Mouse (Mus musculus) G1E (cell line): ENCODE measurements at regions not wholly inside any gene's neighbourhood (a gene's known extent, or its start where the extent isn't known, plus 50 kb on each side); places are given as distances from the start of the nearest gene placed in this dataset.

ENCODE experiments used
- CTCF ChIP-seq: IDR thresholded peaks from 2 replicates; pipeline ENCODE4 v1.5.1; 2012; ENCODE audit warnings: low read depth, low read length, inconsistent platforms, mixed read lengths
- GATA1 ChIP-seq: IDR thresholded peaks from 2 replicates; pipeline ENCODE4 v1.6.1; 2012; ENCODE audit warnings: borderline replicate concordance, low read length, inconsistent platforms, mixed read lengths

DNA sequence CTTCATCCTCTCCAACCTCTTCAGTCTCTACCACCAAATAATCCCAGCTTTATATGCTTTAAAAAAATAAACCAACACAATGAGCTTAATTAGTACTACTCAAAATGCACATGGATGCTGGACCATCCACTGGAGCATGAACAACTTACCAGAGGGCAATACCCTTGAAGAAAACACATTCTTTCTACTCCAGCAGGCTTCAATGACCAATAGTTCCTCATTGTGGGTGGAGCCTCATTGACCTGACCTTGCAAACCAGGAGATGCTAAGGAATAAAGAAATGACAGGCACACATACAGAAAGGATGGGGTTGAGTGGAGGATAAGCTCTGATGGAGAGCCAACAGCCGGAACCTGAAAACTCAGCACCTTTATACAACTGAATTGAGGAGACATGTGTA lies 201.7 kb upstream of the Pfn2 start:
- TF ChIP-seq CTCF (no peak), GATA1 (no peak)
